Mouse (Mus musculus) liver, embryonic 13.5 days (tissue): ENCODE results near the gene Cyp27a1. TPM values are rescaled to one million over a fixed set of nuclear protein-coding genes. Genes with fewer than 3 reads are reported as not detected.

Experiments
- ATAC-seq: fragments of 200-750 bp; cut with Nextera tagmentation; 2 replicates; pipeline ENCODE4 v1.8.0; 2017; ENCODE audit warnings: low read depth, mild to moderate bottlenecking, moderate number of reproducible peaks, moderate library complexity
- DNase-seq: peaks from one replicate; pipeline ENCODE4 v3.0.0; 2022
- H3K27ac ChIP-seq: fragments of 300-500 bp; sonication (generic); 2 replicates; pipeline ENCODE4 v1.5.1; 2015; ENCODE audit warnings: moderate library complexity, mild to moderate bottlenecking, inconsistent platforms
- H3K27me3 ChIP-seq: fragments of 300-500 bp; sonication (generic); 2 replicates; pipeline ENCODE4 v1.6.1; 2015; ENCODE audit warnings: mild to moderate bottlenecking, inconsistent platforms
- H3K36me3 ChIP-seq: fragments of 300-500 bp; sonication (generic); 2 replicates; pipeline ENCODE4 v1.6.1; 2015; ENCODE audit warnings: mild to moderate bottlenecking, inconsistent platforms
- H3K4me1 ChIP-seq: fragments of 300-500 bp; sonication (generic); replicated peaks from 2 replicates; pipeline ENCODE4 v1.6.1; 2015; ENCODE audit warnings: inconsistent platforms
- H3K4me2 ChIP-seq: fragments of 300-500 bp; sonication (generic); 2 replicates; pipeline ENCODE4 v1.6.1; 2015; ENCODE audit warnings: inconsistent platforms, mild to moderate bottlenecking, moderate library complexity
- H3K4me3 ChIP-seq: fragments of 300-500 bp; sonication (generic); replicated peaks from 2 replicates; pipeline ENCODE4 v1.5.1; 2015; ENCODE audit warnings: mild to moderate bottlenecking, inconsistent platforms
- H3K9ac ChIP-seq: fragments of 300-500 bp; sonication (generic); 2 replicates; pipeline ENCODE4 v1.6.1; 2015; ENCODE audit warnings: mild to moderate bottlenecking, inconsistent platforms
- H3K9me3 ChIP-seq: fragments of 300-500 bp; sonication (generic); replicated peaks from 2 replicates; pipeline ENCODE4 v1.6.1; 2016; ENCODE audit warnings: inconsistent platforms
- WGBS: fragments of 180-500 bp; shearing (Covaris S2); methylation state at CpG from one replicate; pipeline ENCODE4 v1.1.7; 2015; ENCODE audit not compliant: insufficient replicate concordance; 5-methylcytosine and 5-hydroxymethylcytosine counted together
- polyA plus RNA-seq: library from polyadenylated mRNA; unstranded; fragments of >200 nt; fragmentation: Nextera tagmentation; extraction: Ambion mirVana; gene quantifications from 2 replicates; pipeline ENCODE4 v1.2.1, GENCODE M21; 2015

Gene Cyp27a1
- polyA plus RNA-seq, 1 experiment from 2014 or later: 2.6 TPM

GRCm38 (mm10) chr1:74698791-74699190 is 14.6 kb upstream of the Cyp27a1 start:
- Histone ChIP-seq H3K9ac (no peak overlapping the region), H3K4me1 (peaks cover 9% of the 10 kb centered on the region), H3K4me2 (no peak overlapping the region), H3K27ac (no peak overlapping the region), H3K27me3 (no peaks in the 10 kb centered on the region), H3K36me3 (peaks cover 44% of the 10 kb centered on the region), H3K4me3 (no peak overlapping the region), H3K9me3 (no peaks in the 10 kb centered on the region)
- 21% methylated on average over 1 of the region's 1 CpGs for WGBS
- no peak for DNase-seq
- ATAC-seq: no peak

GRCm38 (mm10) chr1:74702142-74702553 is 11.2 kb upstream of the Cyp27a1 start:
- H3K9me3 ChIP-seq: no peaks in the 10 kb centered on the region

GRCm38 (mm10) chr1:74704156-74704555 is 9.2 kb upstream of the Cyp27a1 start:
- no peak overlapping the region for H3K4me3 ChIP-seq

More at GRCm38 (mm10) chr1:74702142-74702553, 11.2 kb upstream of the Cyp27a1 start:
- WGBS: 77% methylated on average over 6 of the region's 6 CpGs
- no peak for ATAC-seq
- Histone ChIP-seq H3K9ac (no peak overlapping the region), H3K4me1 (peaks cover 9% of the 10 kb centered on the region), H3K4me2 (no peak overlapping the region), H3K27me3 (no peaks in the 10 kb centered on the region), H3K4me3 (no peak overlapping the region), H3K36me3 (peaks cover 17% of the 10 kb centered on the region), H3K27ac (no peak overlapping the region)
- DNase-seq: no peak

GRCm38 (mm10) chr1:74705016-74705415 is 8.4 kb upstream of the Cyp27a1 start:
- 68% methylated on average over 5 of the region's 5 CpGs for WGBS
- H3K4me1 ChIP-seq: no peaks in the 10 kb centered on the region
- H3K27ac ChIP-seq: no peak overlapping the region
- H3K4me2 ChIP-seq: no peak overlapping the region
- no peaks in the 10 kb centered on the region for H3K36me3 ChIP-seq
- DNase-seq (no peak), ATAC-seq (no peak)
- no peaks in the 10 kb centered on the region for H3K9me3 ChIP-seq
- no peak overlapping the region for H3K4me3 ChIP-seq
- H3K27me3 ChIP-seq: no peaks in the 10 kb centered on the region
- H3K9ac ChIP-seq: no peak overlapping the region

More at GRCm38 (mm10) chr1:74704156-74704555, 9.2 kb upstream of the Cyp27a1 start:
- no peak overlapping the region for H3K4me2 ChIP-seq
- WGBS: 63% methylated on average over 3 of the region's 3 CpGs
- H3K9ac ChIP-seq: no peak overlapping the region
- no peaks in the 10 kb centered on the region for H3K27me3 ChIP-seq
- no peaks in the 10 kb centered on the region for H3K9me3 ChIP-seq
- H3K36me3 ChIP-seq: no peaks in the 10 kb centered on the region
- DNase-seq: no peak
- no peaks in the 10 kb centered on the region for H3K4me1 ChIP-seq
- H3K27ac ChIP-seq: no peak overlapping the region
- no peak for ATAC-seq

GRCm38 (mm10) chr1:74709566-74709965 is 3.8 kb upstream of the Cyp27a1 start:
- 33% methylated on average over 6 of the region's 6 CpGs for WGBS
- Histone ChIP-seq H3K36me3 (no peaks in the 10 kb centered on the region), H3K4me1 (peaks cover 16% of the 10 kb centered on the region), H3K9me3 (no peaks in the 10 kb centered on the region), H3K27me3 (peaks cover 19% of the 10 kb centered on the region), H3K9ac (no peak overlapping the region), H3K4me3 (no peak overlapping the region), H3K27ac (no peak overlapping the region), H3K4me2 (no peak overlapping the region)
- ATAC-seq (no peak), DNase-seq (no peak)

GRCm38 (mm10) chr1:74712046-74712445 is 1.3 kb upstream of the Cyp27a1 start:
- ATAC-seq: no peak
- Histone ChIP-seq H3K36me3 (no peaks in the 10 kb centered on the region), H3K27ac (no peak overlapping the region), H3K4me1 (peaks cover 16% of the 10 kb centered on the region), H3K9ac (no peak overlapping the region), H3K9me3 (no peaks in the 10 kb centered on the region), H3K27me3 (peaks cover 20% of the 10 kb centered on the region), H3K4me3 (no peak overlapping the region), H3K4me2 (no peak overlapping the region)
- no peak for DNase-seq
- WGBS: 31% methylated on average over 4 of the region's 4 CpGs

- H3K27ac ChIP-seq: no peak overlapping the region
- H3K4me2 ChIP-seq: peak overlapping the region; percentile 75
- DNase-seq (no peak), ATAC-seq (no peak)
- H3K4me3 ChIP-seq: peak overlapping the region; percentile 57
- 28% methylated on average over 5 of the region's 5 CpGs for whole genome bisulfite sequencing
- H3K27me3 ChIP-seq: peaks cover 20% of the 10 kb centered on the region
- no peak overlapping the region for H3K9ac ChIP-seq
- no peaks in the 10 kb centered on the region for H3K9me3 ChIP-seq
- H3K36me3 ChIP-seq: no peaks in the 10 kb centered on the region
- H3K4me1 ChIP-seq: peaks cover 16% of the 10 kb centered on the region
Measured at GRCm38 (mm10) chr1:74712461-74713098, 794 bp upstream of the Cyp27a1 start.

GRCm38 (mm10) chr1:74713859-74714730 is 721 bp downstream of the Cyp27a1 start:
- Histone ChIP-seq H3K36me3 (no peaks in the 10 kb centered on the region), H3K9ac (peak overlapping the region; percentile 59), H3K4me2 (peak overlapping the region; percentile 75), H3K27ac (no peak overlapping the region), H3K27me3 (peaks cover 20% of the 10 kb centered on the region), H3K4me1 (peaks cover 16% of the 10 kb centered on the region), H3K4me3 (peak overlapping the region; percentile 57), H3K9me3 (no peaks in the 10 kb centered on the region)
- WGBS: 23% methylated on average over 12 of the region's 12 CpGs
- ATAC-seq (no peak), DNase-seq (no peak)

- H3K27me3 ChIP-seq: peaks cover 20% of the 10 kb centered on the region
- no peak for DNase-seq
- H3K4me2 ChIP-seq: no peak overlapping the region
- no peak overlapping the region for H3K27ac ChIP-seq
- no peaks in the 10 kb centered on the region for H3K36me3 ChIP-seq
- peaks cover 16% of the 10 kb centered on the region for H3K4me1 ChIP-seq
- H3K4me3 ChIP-seq: no peak overlapping the region
- WGBS: 12% methylated on average over 2 of the region's 2 CpGs
- no peak for ATAC-seq
- H3K9me3 ChIP-seq: no peaks in the 10 kb centered on the region
- H3K9ac ChIP-seq: no peak overlapping the region
Measured at GRCm38 (mm10) chr1:74714967-74715366, 1.6 kb downstream of the Cyp27a1 start.

GRCm38 (mm10) chr1:74715468-74715867 is 2.1 kb downstream of the Cyp27a1 start:
- Histone ChIP-seq H3K4me1 (peaks cover 16% of the 10 kb centered on the region), H3K9ac (no peak overlapping the region), H3K4me2 (no peak overlapping the region), H3K27ac (no peak overlapping the region), H3K4me3 (no peak overlapping the region), H3K36me3 (no peaks in the 10 kb centered on the region), H3K27me3 (peaks cover 20% of the 10 kb centered on the region), H3K9me3 (no peaks in the 10 kb centered on the region)
- no peak for DNase-seq
- 38% methylated on average over 5 of the region's 5 CpGs for WGBS
- ATAC-seq: no peak

- H3K4me2 ChIP-seq: no peak overlapping the region
- ATAC-seq (no peak), DNase-seq (no peak)
- no peak overlapping the region for H3K4me3 ChIP-seq
- peaks cover 16% of the 10 kb centered on the region for H3K4me1 ChIP-seq
- no peak overlapping the region for H3K9ac ChIP-seq
- peaks cover 20% of the 10 kb centered on the region for H3K27me3 ChIP-seq
- 74% methylated on average over 6 of the region's 6 CpGs for WGBS
- H3K27ac ChIP-seq: no peak overlapping the region
- no peaks in the 10 kb centered on the region for H3K9me3 ChIP-seq
- no peaks in the 10 kb centered on the region for H3K36me3 ChIP-seq
Measured at GRCm38 (mm10) chr1:74715886-74716285, 2.5 kb downstream of the Cyp27a1 start.
